Mouse (Mus musculus) left cerebral cortex, adult 2 months (tissue): Measurements from ENCODE around the gene Polr2h. TPM values are rescaled to one million over a fixed set of nuclear protein-coding genes. Genes with fewer than 3 reads are reported as not detected.
"Not testable (repeated sequence)": the region's sequence is repeated elsewhere in the genome, so short reads cannot be mapped to it uniquely, and the experiment has no call there.

Experiments used
- DNase-seq, 2 experiments: peaks; one replicate each; pipeline ENCODE4 v3.0.0; 2021 to 2022; ENCODE audit warnings: low spot score in 2 of 2, mixed read lengths in 1 of 2; ENCODE audit errors: extremely low spot score in 1 of 2
- H3K27ac ChIP-seq: fragments of 200-600 bp; 2 replicates; pipeline ENCODE4 v1.8.1; 2022
- H3K4me3 ChIP-seq: fragments of 200-600 bp; 2 replicates; pipeline ENCODE4 v1.8.1; 2022
- CTCF ChIP-seq: fragments of 200-600 bp; IDR thresholded peaks from 2 replicates; pipeline ENCODE4 v1.8.1; 2022; ENCODE audit warnings: antibody characterized with exemption, mild to moderate bottlenecking, moderate library complexity
- intact Hi-C: fragments of 180-260 bp; cut with DNase I; formaldehyde crosslinking; loops from one replicate; pipeline ENCODE4 v1.15.1; 2025
- long read RNA-seq, 2 experiments: library from polyadenylated mRNA; stranded (forward); transcript quantifications; one replicate each; pipeline ENCODE4 v2.0.0; 2021; ENCODE audit warnings: borderline mapping rate in 2 of 2
- total RNA-seq, 2 experiments: library from RNA; stranded (reverse); gene quantifications; 2 replicates each; pipeline ENCODE4 v1.2.3; 2021

Gene Polr2h
- total RNA-seq, result 10 to 100 TPM; 22.5 to 28.6 TPM
- long read RNA-seq, experiment 1, transcript Polr2h-201 (5 exons, 950 nt), result major isoform, 5 of 8 reads
- long read RNA-seq, experiment 1, partial matches to known transcripts, result 2 of 8 reads
- long read RNA-seq, experiment 1, other reads (novel, unspliced or antisense), result 1 of 8 reads
- long read RNA-seq, experiment 2, transcript Polr2h-201 (5 exons, 950 nt), result major isoform, 6 of 10 reads
- long read RNA-seq, experiment 2, partial matches to known transcripts, result 2 of 10 reads
- long read RNA-seq, experiment 2, other reads (novel, unspliced or antisense), result 1 of 10 reads

GRCm38 (mm10) chr16:20717181-20717977 is at the start of gene Polr2h, which contains the start of gene Clcn2:
Gene Polr2h (plus strand): TSS chr16:20717665.
Gene Clcn2 (minus strand): TSS chr16:20717746.
- peak; percentile 96 to 97 for DNase-seq
- Histone ChIP-seq H3K27ac (peak within 1 kb of the TSS; percentile 95), H3K4me3 (peak within 1 kb of the TSS; percentile 61)
- peak; percentile 78 for TF ChIP-seq CTCF
- intact Hi-C loops, result loop anchor here (1.0 to 5.0 kb wide), 4 partner anchors 16 to 475 kb away; partner anchors contain the start of gene Chrd

GRCm38 (mm10) chr16:20668013-20668412 is 49.5 kb upstream of the Polr2h start, which contains the start of gene Eif4g1:
Gene Eif4g1 (plus strand): TSS chr16:20668313.
- DNase-seq, intact Hi-C loops, H3K4me3 ChIP-seq, H3K27ac ChIP-seq: not testable (repeated sequence)

- no peak for TF ChIP-seq CTCF
- DNase-seq, result no peak
- no peak overlapping the region for H3K4me3 ChIP-seq
- no peak overlapping the region for H3K27ac ChIP-seq
- intact Hi-C loops, result no loop called here
These were observed 47.2 kb upstream of the Polr2h start for GRCm38 (mm10) chr16:20670291-20670690.

GRCm38 (mm10) chr16:20671886-20672285 is 45.6 kb upstream of the Polr2h start:
- Histone ChIP-seq H3K27ac (no peak overlapping the region), H3K4me3 (peak overlapping the region; percentile 65; the same call in 1 of the 2 replicates)
- intact Hi-C loops, result loop anchor here (2.0 kb wide), 1 partner anchor 21 kb away; the partner anchor contains the start of gene Psmd2
- no peak for TF ChIP-seq CTCF
- DNase-seq, result no peak

GRCm38 (mm10) chr16:20672500-20672902 is 45.0 kb upstream of the Polr2h start:
- peak; percentile 96 to 98 for DNase-seq
- Histone ChIP-seq H3K4me3 (peak overlapping the region; percentile 65), H3K27ac (peak overlapping the region; percentile 79; the same call in 1 of the 2 replicates)
- no peak for TF ChIP-seq CTCF
- intact Hi-C loops, result loop anchor here (2.0 kb wide), 1 partner anchor 22 kb away; the partner anchor contains the start of gene Psmd2

GRCm38 (mm10) chr16:20672965-20673705 is 44.3 kb upstream of the Polr2h start:
- no peak for TF ChIP-seq CTCF
- DNase-seq, result peak; percentile 54
- peak overlapping the region; percentile 65 for H3K4me3 ChIP-seq
- intact Hi-C loops, result loop anchor here (2.0 kb wide), 1 partner anchor 22 kb away; the partner anchor contains the start of gene Psmd2
- peak overlapping the region; percentile 79 for H3K27ac ChIP-seq

GRCm38 (mm10) chr16:20673706-20674303 is 43.7 kb upstream of the Polr2h start:
- TF ChIP-seq CTCF, result no peak
- H3K27ac ChIP-seq, result peak overlapping the region; percentile 79
- peak overlapping the region; percentile 65 for H3K4me3 ChIP-seq
- DNase-seq, result no peak
- intact Hi-C loops, result loop anchor here (2.0 kb wide), 1 partner anchor 23 kb away; the partner anchor contains the start of gene Psmd2

- DNase-seq, result no peak
- intact Hi-C loops, result no loop called here
- no peak overlapping the region for H3K27ac ChIP-seq
- TF ChIP-seq CTCF, result no peak
- no peak overlapping the region for H3K4me3 ChIP-seq
These were observed 42.3 kb upstream of the Polr2h start for GRCm38 (mm10) chr16:20675213-20675612.

- no peak for DNase-seq
- Histone ChIP-seq H3K4me3 (no peak overlapping the region), H3K27ac (no peak overlapping the region)
- intact Hi-C loops, result no loop called here
- no peak; the same call in none of the 2 replicates for TF ChIP-seq CTCF
These were observed 40.8 kb upstream of the Polr2h start for GRCm38 (mm10) chr16:20676702-20677101.

- Histone ChIP-seq H3K27ac (peak overlapping the region; percentile 53), H3K4me3 (no peak overlapping the region)
- intact Hi-C loops, result no loop called here
- no peak for DNase-seq
- TF ChIP-seq CTCF, result no peak
These were observed 40.1 kb upstream of the Polr2h start for GRCm38 (mm10) chr16:20677380-20677779.
